Mouse (Mus musculus) kidney, embryonic 14.5 days (tissue): ENCODE data around the gene Optc. TPM values are rescaled to one million over a fixed set of nuclear protein-coding genes. Genes with fewer than 3 reads are reported as not detected.

Source experiments
- ATAC-seq: fragments of 200-750 bp; cut with Nextera tagmentation; 2 replicates; pipeline ENCODE4 v1.8.0; 2017; ENCODE audit warnings: moderate number of reproducible peaks, mild to moderate bottlenecking, moderate TSS enrichment, moderate library complexity; ENCODE audit not compliant: low FRiP score, low TSS enrichment
- H3K27ac ChIP-seq: fragments of 300-500 bp; sonication (generic); 2 replicates; pipeline ENCODE4 v1.5.1; 2014; ENCODE audit warnings: low read depth, mild to moderate bottlenecking, low read length, moderate library complexity, mixed read lengths
- H3K27me3 ChIP-seq: fragments of 300-500 bp; sonication (generic); 2 replicates; pipeline ENCODE4 v1.6.1; 2014; ENCODE audit warnings: mild to moderate bottlenecking, low read length; ENCODE audit not compliant: control insufficient read depth, insufficient read depth
- H3K36me3 ChIP-seq: fragments of 300-500 bp; sonication (generic); 2 replicates; pipeline ENCODE4 v1.6.1; 2014; ENCODE audit warnings: low read length, mixed read lengths; ENCODE audit not compliant: control insufficient read depth, insufficient read depth
- H3K4me1 ChIP-seq: fragments of 300-500 bp; sonication (generic); 2 replicates; pipeline ENCODE4 v1.6.1; 2014; ENCODE audit warnings: low read length, mixed read lengths; ENCODE audit not compliant: control insufficient read depth, insufficient read depth
- H3K4me2 ChIP-seq: fragments of 300-500 bp; sonication (generic); replicated peaks from 2 replicates; pipeline ENCODE4 v1.6.1; 2014; ENCODE audit warnings: low read depth, mild to moderate bottlenecking, low read length
- H3K4me3 ChIP-seq: fragments of 300-500 bp; sonication (generic); 2 replicates; pipeline ENCODE4 v1.5.1; 2014; ENCODE audit warnings: mild to moderate bottlenecking, low read length
- H3K9ac ChIP-seq: fragments of 300-500 bp; sonication (generic); 2 replicates; pipeline ENCODE4 v1.6.1; 2014; ENCODE audit warnings: low read depth, mild to moderate bottlenecking, low read length, moderate library complexity
- H3K9me3 ChIP-seq: fragments of 300-500 bp; sonication (generic); 2 replicates; pipeline ENCODE4 v1.6.1; 2016; ENCODE audit warnings: low read length; ENCODE audit not compliant: control insufficient read depth
- WGBS: fragments of 180-500 bp; shearing (Covaris S2); extraction: QIAGEN DNeasy Blood & Tissue Kit; methylation state at CpG from one replicate; pipeline ENCODE4 v1.1.7; 2014; 5-methylcytosine and 5-hydroxymethylcytosine counted together
- polyA plus RNA-seq: library from polyadenylated mRNA; unstranded; fragments of >200 nt; fragmentation: Nextera tagmentation; extraction: Ambion mirVana; gene quantifications from 2 replicates; pipeline ENCODE4 v1.2.1, GENCODE M21; 2014

The Optc gene
- polyA plus RNA-seq, 1 experiment from 2014 or later: not detected

- ATAC-seq: 0 out of 2 replicates have a peak, but pooled peaks have one; percentile 18
- no peaks in the 10 kb centered on the region for H3K27me3 ChIP-seq
- H3K4me3 ChIP-seq: no peak overlapping the region
- H3K4me1 ChIP-seq: peaks cover 16% of the 10 kb centered on the region
- H3K4me2 ChIP-seq: no peak overlapping the region
- H3K9me3 ChIP-seq: no peaks in the 10 kb centered on the region
- peak overlapping the region; percentile 52 for H3K27ac ChIP-seq
- 67% methylated on average over 20 of the region's 20 CpGs for WGBS
- H3K36me3 ChIP-seq: no peaks in the 10 kb centered on the region
- H3K9ac ChIP-seq: no peak overlapping the region
Observed at GRCm38 (mm10) chr1:133859821-133860711, 47.7 kb downstream of the Optc start.

GRCm38 (mm10) chr1:133859257-133859656, 48.5 kb downstream of the Optc start:
- 64% methylated on average over 6 of the region's 6 CpGs for WGBS
- no peaks in the 10 kb centered on the region for H3K36me3 ChIP-seq
- H3K9ac ChIP-seq: no peak overlapping the region
- no peak overlapping the region for H3K4me2 ChIP-seq
- H3K9me3 ChIP-seq: no peaks in the 10 kb centered on the region
- no peak overlapping the region for H3K27ac ChIP-seq
- no peak overlapping the region for H3K4me3 ChIP-seq
- no peaks in the 10 kb centered on the region for H3K27me3 ChIP-seq
- H3K4me1 ChIP-seq: peaks cover 22% of the 10 kb centered on the region
- ATAC-seq: no peak

- Histone ChIP-seq H3K9me3 (no peaks in the 10 kb centered on the region), H3K9ac (no peak overlapping the region), H3K27me3 (no peaks in the 10 kb centered on the region), H3K4me1 (peaks cover 17% of the 10 kb centered on the region), H3K27ac (no peak overlapping the region), H3K36me3 (no peaks in the 10 kb centered on the region), H3K4me2 (no peak overlapping the region), H3K4me3 (no peak overlapping the region)
- no peak for ATAC-seq
- 89% methylated on average over 5 of the region's 5 CpGs for WGBS
Observed at GRCm38 (mm10) chr1:133857781-133858180, 50.0 kb downstream of the Optc start.

GRCm38 (mm10) chr1:133857171-133857570, 50.6 kb downstream of the Optc start:
- no peaks in the 10 kb centered on the region for H3K27me3 ChIP-seq
- H3K36me3 ChIP-seq: no peaks in the 10 kb centered on the region
- H3K4me1 ChIP-seq: peaks cover 17% of the 10 kb centered on the region
- no peak overlapping the region for H3K9ac ChIP-seq
- no peak overlapping the region for H3K4me2 ChIP-seq
- H3K27ac ChIP-seq: no peak overlapping the region
- H3K4me3 ChIP-seq: no peak overlapping the region
- WGBS: 86% methylated on average over 5 of the region's 5 CpGs
- ATAC-seq: no peak
- H3K9me3 ChIP-seq: no peaks in the 10 kb centered on the region

GRCm38 (mm10) chr1:133856655-133857054, 51.1 kb downstream of the Optc start:
- H3K4me2 ChIP-seq: no peak overlapping the region
- no peaks in the 10 kb centered on the region for H3K36me3 ChIP-seq
- no peak overlapping the region for H3K4me3 ChIP-seq
- H3K9me3 ChIP-seq: no peaks in the 10 kb centered on the region
- no peaks in the 10 kb centered on the region for H3K27me3 ChIP-seq
- 49% methylated on average over 3 of the region's 3 CpGs for WGBS
- H3K9ac ChIP-seq: no peak overlapping the region
- H3K27ac ChIP-seq: no peak overlapping the region
- no peak for ATAC-seq
- peaks cover 17% of the 10 kb centered on the region for H3K4me1 ChIP-seq

GRCm38 (mm10) chr1:133856133-133856541, 51.7 kb downstream of the Optc start:
- 30% methylated on average over 11 of the region's 11 CpGs for WGBS
- no peak overlapping the region for H3K9ac ChIP-seq
- H3K4me2 ChIP-seq: no peak overlapping the region
- H3K4me1 ChIP-seq: peaks cover 17% of the 10 kb centered on the region
- H3K4me3 ChIP-seq: no peak overlapping the region
- no peaks in the 10 kb centered on the region for H3K9me3 ChIP-seq
- no peaks in the 10 kb centered on the region for H3K36me3 ChIP-seq
- H3K27me3 ChIP-seq: no peaks in the 10 kb centered on the region
- ATAC-seq: no peak
- H3K27ac ChIP-seq: no peak overlapping the region

- ATAC-seq: 0 out of 2 replicates have a peak, but pooled peaks have one; percentile 2
- H3K4me3 ChIP-seq: peak overlapping the region; percentile 27
- 0 out of 2 replicates have a peak overlapping the region, but pooled peaks have one; percentile 4 for H3K27ac ChIP-seq
- no peaks in the 10 kb centered on the region for H3K9me3 ChIP-seq
- H3K4me2 ChIP-seq: peak overlapping the region; percentile 44
- H3K36me3 ChIP-seq: no peaks in the 10 kb centered on the region
- no peaks in the 10 kb centered on the region for H3K27me3 ChIP-seq
- H3K4me1 ChIP-seq: peaks cover 15% of the 10 kb centered on the region
- WGBS: 6% methylated on average over 15 of the region's 15 CpGs
- no peak overlapping the region for H3K9ac ChIP-seq
Observed at GRCm38 (mm10) chr1:133855274-133856017, 52.4 kb downstream of the Optc start.

- no peaks in the 10 kb centered on the region for H3K9me3 ChIP-seq
- H3K4me2 ChIP-seq: peak overlapping the region; percentile 44
- 4% methylated on average over 17 of the region's 17 CpGs for WGBS
- H3K9ac ChIP-seq: no peak overlapping the region; the same call in 1 of the 2 replicates
- peaks cover 10% of the 10 kb centered on the region for H3K4me1 ChIP-seq
- no peaks in the 10 kb centered on the region for H3K27me3 ChIP-seq
- peak overlapping the region; percentile 27 for H3K4me3 ChIP-seq
- 0 out of 2 replicates have a peak, but pooled peaks have one; percentile 14 for ATAC-seq
- no peak overlapping the region for H3K27ac ChIP-seq
- no peaks in the 10 kb centered on the region for H3K36me3 ChIP-seq
Observed at GRCm38 (mm10) chr1:133854421-133855273, 53.2 kb downstream of the Optc start.
